Mouse (Mus musculus) Patski (cell line): ENCODE results near the gene Zfand3. TPM values are rescaled to one million over a fixed set of nuclear protein-coding genes. Genes with fewer than 3 reads are reported as not detected.
A peak's percentile ranks its signal among the peaks of the same experiment; 100 is the strongest.

Experiments used
- ATAC-seq: fragments of 100-300 bp; one replicate; pipeline ENCODE4 v1.8.0; 2021
- CTCF ChIA-PET: fragments of 350-600 bp; sonication (Branson Sonifier 250); formaldehyde crosslinking; loops from one replicate; lab custom pipeline; 2022; ENCODE audit warnings: inconsistent platforms; lab: Charles Lee
- POLR2A ChIA-PET: fragments of 350-600 bp; sonication (Branson Sonifier 250); formaldehyde crosslinking; loops from one replicate; lab custom pipeline; 2022; ENCODE audit warnings: antibody characterized with exemption, inconsistent platforms; lab: Charles Lee
- DNase-seq: peaks from one replicate; pipeline ENCODE4 v3.0.0-alpha.2; 2011; ENCODE audit warnings: low read depth, low spot score
- H3K27me3 ChIP-seq: fragments of 371-371 bp; one replicate; pipeline ENCODE4 v1.5.1; 2021
- CTCF ChIP-seq: fragments of 100-300 bp; IDR thresholded peaks from one replicate; pipeline ENCODE4 v1.5.1; 2021
- in situ Hi-C: fragments of 300-500 bp; cut with MboI; formaldehyde crosslinking; loops from 3 replicates; pipeline ENCODE4 v1.11.1; 2018; ENCODE audit warnings: low pct_unique_long_range_greater_than_20kb, mixed read lengths
- polyA plus RNA-seq: library from polyadenylated mRNA; unstranded; gene quantifications from one replicate; pipeline ENCODE4 v1.2.3, GENCODE M21; 2021

Gene Zfand3
- polyA plus RNA-seq, 1 experiment from 2014 or later = 133 TPM

DNA sequence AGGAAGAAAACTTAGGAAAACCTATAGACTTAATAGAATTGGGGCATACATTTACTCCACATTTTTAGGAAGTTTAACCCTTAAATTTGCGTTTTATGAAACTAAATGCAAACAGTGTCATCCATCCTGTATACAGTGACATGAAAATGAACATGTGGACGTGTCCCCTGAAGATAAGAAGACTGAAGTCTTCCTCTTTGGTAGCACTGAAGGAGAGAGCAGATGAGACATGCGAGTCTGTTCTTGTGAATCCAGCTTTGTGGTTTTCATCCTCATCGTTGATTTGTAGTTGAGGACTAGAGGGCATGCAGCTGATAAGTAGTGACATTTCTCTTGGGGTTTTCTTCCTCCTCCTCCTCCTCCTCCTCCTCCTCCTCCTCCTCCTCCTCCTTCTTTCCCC lies 177.0 kb downstream of the Zfand3 start:
- DNase-seq (no peak), ATAC-seq (no peak)
- ChIA-PET CTCF (interaction anchor here (0.7 to 1.2 kb wide), 4 partner anchors 14 to 70 kb away, joined by 3 read pairs; no protein-coding TSS in a partner anchor), POLR2A (interaction anchor here (0.5 to 0.6 kb wide), 2 partner anchors 181 to 1675 kb away, joined by 3 read pairs; no protein-coding TSS in a partner anchor)
- in situ Hi-C loops = no loop called here
- no peak for TF ChIP-seq CTCF
- no peaks in the 10 kb centered on the region for H3K27me3 ChIP-seq

GRCm38 (mm10) chr17:30182063-30182462 lies 177.5 kb downstream of the Zfand3 start:
- ChIA-PET POLR2A (no interaction called here), CTCF (interaction anchor here (0.7 to 1.2 kb wide), 5 partner anchors 14 to 70 kb away, joined by 3 read pairs; no protein-coding TSS in a partner anchor)
- ATAC-seq = no peak
- in situ Hi-C loops = no loop called here
- no peak for TF ChIP-seq CTCF
- DNase-seq = no peak
- H3K27me3 ChIP-seq = no peaks in the 10 kb centered on the region

GRCm38 (mm10) chr17:30183561-30183960 lies 179.0 kb downstream of the Zfand3 start:
- no peak for ATAC-seq
- no peak for DNase-seq
- TF ChIP-seq CTCF = no peak
- ChIA-PET CTCF (no interaction called here), POLR2A (no interaction called here)
- no peaks in the 10 kb centered on the region for H3K27me3 ChIP-seq
- in situ Hi-C loops = no loop called here

- CTCF ChIA-PET = no interaction called here
- POLR2A ChIA-PET = no interaction called here
- DNase-seq (no peak), ATAC-seq (no peak)
- no peaks in the 10 kb centered on the region for H3K27me3 ChIP-seq
- TF ChIP-seq CTCF = no peak
- in situ Hi-C loops = no loop called here
These were observed 182.6 kb downstream of the Zfand3 start for GRCm38 (mm10) chr17:30187154-30187553.

DNA sequence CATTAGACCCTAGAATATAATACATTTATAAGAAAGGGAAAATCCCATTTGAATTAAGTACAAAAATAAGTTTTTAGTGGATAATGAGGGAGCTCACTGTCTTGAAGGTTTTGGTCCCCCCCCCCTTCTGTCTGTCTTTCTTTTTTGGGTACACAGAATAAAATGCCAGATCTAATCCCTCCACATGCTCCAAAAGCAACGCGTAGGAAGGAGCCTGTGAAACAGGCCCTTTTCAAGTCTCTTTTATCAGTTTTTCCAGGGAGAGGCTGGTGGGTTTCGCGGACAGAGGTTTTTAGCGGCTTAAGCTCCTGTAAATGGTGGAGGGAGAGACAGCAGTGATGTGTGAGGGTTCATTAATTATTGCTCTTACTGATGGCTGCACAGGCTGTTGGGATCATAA lies 183.0 kb downstream of the Zfand3 start:
- POLR2A ChIA-PET = no interaction called here

GRCm38 (mm10) chr17:30188031-30188981 lies 183.8 kb downstream of the Zfand3 start:
- in situ Hi-C loops = no loop called here
- no peaks in the 10 kb centered on the region for H3K27me3 ChIP-seq
- CTCF ChIA-PET = no interaction called here
- POLR2A ChIA-PET = no interaction called here
- ATAC-seq = no peak
- no peak for DNase-seq
- no peak for TF ChIP-seq CTCF

More for the DNA sequence above, 183.0 kb downstream of the Zfand3 start:
- CTCF ChIA-PET = no interaction called here
- TF ChIP-seq CTCF = no peak
- DNase-seq (no peak), ATAC-seq (no peak)
- in situ Hi-C loops = no loop called here
- no peaks in the 10 kb centered on the region for H3K27me3 ChIP-seq

DNA sequence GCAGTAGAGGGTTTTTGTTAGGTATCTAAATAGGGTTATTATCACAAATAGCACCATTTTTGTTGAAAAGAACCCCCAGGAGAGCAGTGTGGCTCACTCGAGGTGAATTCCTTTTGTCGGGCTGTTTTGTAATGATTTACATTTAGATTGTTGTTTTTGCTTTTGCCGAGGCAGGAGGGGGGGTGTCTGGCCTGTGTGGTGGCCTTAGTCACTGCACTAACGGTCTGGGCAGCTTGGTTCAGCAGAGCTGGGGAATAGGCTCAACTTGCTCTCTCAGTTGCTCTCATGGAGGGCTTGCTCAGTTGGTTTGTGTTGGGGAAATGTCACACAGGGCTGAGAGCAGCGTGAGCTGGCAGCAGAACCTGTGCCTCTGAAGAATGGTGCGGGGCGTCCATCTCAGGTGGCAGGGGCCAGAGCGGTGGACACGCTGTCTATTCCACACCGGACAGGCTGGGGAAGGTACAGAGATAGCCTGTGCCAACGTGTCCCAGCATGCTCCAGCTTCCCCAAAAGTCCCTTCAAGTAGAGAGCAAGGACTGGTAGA lies 186.6 kb downstream of the Zfand3 start:
- POLR2A ChIA-PET = no interaction called here
- in situ Hi-C loops = no loop called here
- peak; percentile 95 for ATAC-seq
- no peak for TF ChIP-seq CTCF
- no peaks in the 10 kb centered on the region for H3K27me3 ChIP-seq
- peak; percentile 54 for DNase-seq
- CTCF ChIA-PET = no interaction called here

DNA sequence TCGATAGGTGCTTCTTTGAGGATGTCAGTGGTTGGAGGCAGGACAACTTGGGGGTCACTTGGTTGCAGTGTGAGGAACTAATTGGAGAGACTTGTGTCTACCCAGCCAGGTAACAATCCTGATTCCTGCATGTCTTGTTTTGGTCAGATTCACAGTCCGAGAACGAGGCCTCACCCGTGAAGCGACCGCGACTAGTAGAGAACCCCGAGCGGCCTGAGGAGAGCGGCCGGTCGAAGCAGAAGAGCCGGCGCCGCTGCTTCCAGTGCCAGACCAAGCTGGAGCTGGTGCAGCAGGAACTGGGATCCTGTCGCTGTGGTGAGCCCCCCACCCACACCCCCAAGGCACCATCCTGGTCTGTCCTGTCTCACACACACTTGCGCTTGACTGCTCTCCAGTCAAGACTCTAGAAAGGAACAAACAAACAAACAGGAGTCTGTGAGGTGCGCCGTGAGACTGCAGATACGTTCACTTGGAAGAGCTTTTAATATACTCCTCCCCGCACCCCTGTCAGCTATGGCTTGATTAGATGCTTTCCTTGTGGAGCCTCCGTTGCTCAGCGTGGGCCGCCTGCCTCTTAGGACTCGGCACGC lies 188.0 kb downstream of the Zfand3 start:
- POLR2A ChIA-PET = no interaction called here
- CTCF ChIA-PET = interaction anchor here (1.0 kb wide), 1 partner anchor 13 kb away, joined by 3 read pairs; no protein-coding TSS in a partner anchor
- no peak for TF ChIP-seq CTCF
- no peak for DNase-seq
- in situ Hi-C loops = no loop called here
- no peak for ATAC-seq
- no peaks in the 10 kb centered on the region for H3K27me3 ChIP-seq

GRCm38 (mm10) chr17:30193615-30194014 lies 189.1 kb downstream of the Zfand3 start:
- no peaks in the 10 kb centered on the region for H3K27me3 ChIP-seq
- DNase-seq (no peak), ATAC-seq (no peak)
- POLR2A ChIA-PET = no interaction called here
- no peak for TF ChIP-seq CTCF
- in situ Hi-C loops = no loop called here
- CTCF ChIA-PET = interaction anchor here (1.0 to 1.4 kb wide), 2 partner anchors 12 to 75 kb away, joined by 3 read pairs; no protein-coding TSS in a partner anchor

DNA sequence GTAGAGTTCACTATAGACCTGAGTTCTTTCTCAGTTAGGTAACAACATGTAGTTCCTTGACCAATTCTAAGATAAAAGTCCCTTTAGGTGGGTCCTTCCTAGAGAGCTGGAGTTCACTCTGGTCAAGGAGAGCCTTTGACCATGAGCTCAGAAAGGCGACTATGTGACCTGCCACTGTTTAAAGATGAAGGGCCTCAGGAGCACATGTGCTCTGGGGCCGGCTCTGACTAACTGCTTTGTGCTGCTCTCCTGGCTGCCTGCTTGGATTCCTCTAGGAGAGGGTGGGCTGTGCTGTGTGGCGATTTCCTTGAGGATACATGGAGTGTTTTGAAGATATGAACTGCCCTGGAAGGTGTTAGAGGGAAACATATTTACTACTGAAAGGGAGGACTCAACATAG lies 189.6 kb downstream of the Zfand3 start:
- DNase-seq (no peak), ATAC-seq (no peak)
- in situ Hi-C loops = no loop called here
- ChIA-PET CTCF (interaction anchor here (1.4 kb wide), 1 partner anchor 75 kb away, joined by 3 read pairs; no protein-coding TSS in a partner anchor), POLR2A (no interaction called here)
- no peak for TF ChIP-seq CTCF
- no peaks in the 10 kb centered on the region for H3K27me3 ChIP-seq
